Mouse (Mus musculus): ENCODE data around the gene Stard9. TPM values are rescaled to one million over a fixed set of nuclear protein-coding genes. Genes with fewer than 3 reads are reported as not detected.

Gene Stard9
- total and polyA plus RNA-seq, 3 experiments: 0.50 to 1.1 TPM; not detected in 1

- TF ChIP-seq E2F4 (IDR thresholded peaks at IDR 0.05; ENCODE audit: borderline replicate concordance, low read depth, low read length) (no peak), USF2 (IDR thresholded peaks at IDR 0.05; ENCODE audit: borderline replicate concordance in 1 of 2, insufficient read depth in 1 of 2, low read depth in 1 of 2, low read length in 2 of 2) (no peak), SIN3A (IDR thresholded peaks at IDR 0.05; ENCODE audit: low read length) (peak; percentile 92)
Measured at GRCm38 (mm10) chr2:120660486-120661078, 31.7 kb downstream of the Stard9 start (continued).

GRCm38 (mm10) chr2:120662766-120663165, 33.8 kb downstream of the Stard9 start:
- Histone ChIP-seq H3K4me3 (ENCODE audit: control insufficient read depth in 1 of 2, insufficient read depth in 1 of 2, low read depth in 2 of 2, low read length in 2 of 2) (no peak overlapping the region), H3K27ac (ENCODE audit: control insufficient read depth, low read depth, low read length) (no peak overlapping the region), H3K9ac (ENCODE audit: control insufficient read depth, low read depth, low read length, poor library complexity, severe bottlenecking) (no peak overlapping the region), H3K79me2 (ENCODE audit: control insufficient read depth, insufficient read depth, low read length, poor library complexity) (no peaks in the 10 kb centered on the region), H3K36me3 (ENCODE audit: control insufficient read depth in 1 of 2, insufficient read depth in 2 of 2, low read length in 2 of 2) (peaks cover 0 to 32% of the 10 kb centered on the region in 2 experiments; a peak in 2 of 4 replicates), H3K9me3 (replicated peaks; ENCODE audit: insufficient read depth, low read length) (no peaks in the 10 kb centered on the region), H3K27me3 (ENCODE audit: control insufficient read depth in 1 of 2, insufficient read depth in 2 of 2, low read length in 2 of 2) (peaks cover 0 to 1% of the 10 kb centered on the region in 2 experiments; a peak in 1 of 4 replicates), H3K4me1 (ENCODE audit: control insufficient read depth in 1 of 2, insufficient read depth in 2 of 2, low read length in 2 of 2) (peaks cover 17 to 30% of the 10 kb centered on the region in 2 experiments)
- DNase-seq (ENCODE audit: low read depth, low spot score): no peak
- no peak for TF ChIP-seq RCOR1 (IDR thresholded peaks at IDR 0.05; ENCODE audit: low read depth, low read length)
- no peak for TF ChIP-seq ETS1 (IDR thresholded peaks at IDR 0.05; ENCODE audit: low read depth, low read length)
- TF ChIP-seq UBTF (IDR thresholded peaks at IDR 0.05; ENCODE audit: borderline replicate concordance, insufficient read depth, low read depth, low read length): no peak
- no peak for TF ChIP-seq POLR2AphosphoS2 (IDR thresholded peaks at IDR 0.05; ENCODE audit: low read length)
- TF ChIP-seq JUND (IDR thresholded peaks at IDR 0.05; ENCODE audit: low read depth, low read length): no peak
- no peak for TF ChIP-seq MYB (IDR thresholded peaks at IDR 0.05; ENCODE audit: low read depth, low read length)
- no peak for TF ChIP-seq ZMIZ1 (IDR thresholded peaks at IDR 0.05; ENCODE audit: low read depth, low read length)
- no peak for TF ChIP-seq NELFE (IDR thresholded peaks at IDR 0.05; ENCODE audit: low read depth, low read length)
- no peak for TF ChIP-seq POLR2AphosphoS5 (IDR thresholded peaks at IDR 0.05; ENCODE audit: borderline replicate concordance, low read depth, low read length)
- TF ChIP-seq E2F4 (IDR thresholded peaks at IDR 0.05; ENCODE audit: borderline replicate concordance, low read depth, low read length): no peak
- no peak for TF ChIP-seq CTCF (IDR thresholded peaks at IDR 0.05 in 2 of 3, conservative IDR thresholded peaks at IDR 0.05 in 1 of 3; ENCODE audit: control insufficient read depth in 1 of 3, insufficient read depth in 1 of 3, low read depth in 2 of 3, low read length in 3 of 3, poor library complexity in 1 of 3, severe bottlenecking in 1 of 3)
- no peak for TF ChIP-seq SIN3A (IDR thresholded peaks at IDR 0.05; ENCODE audit: low read length)
- no peak for TF ChIP-seq EP300 (IDR thresholded peaks at IDR 0.05; ENCODE audit: low read depth in 1 of 2, low read length in 2 of 2)
- no peak for TF ChIP-seq CHD1 (IDR thresholded peaks at IDR 0.05; ENCODE audit: low read depth, low read length)
- no peak for TF ChIP-seq TBP (IDR thresholded peaks at IDR 0.05; ENCODE audit: low read depth, low read length)
- TF ChIP-seq GABPA (IDR thresholded peaks at IDR 0.05; ENCODE audit: low read depth, low read length): no peak
- no peak for TF ChIP-seq USF2 (IDR thresholded peaks at IDR 0.05; ENCODE audit: borderline replicate concordance in 1 of 2, insufficient read depth in 1 of 2, low read depth in 1 of 2, low read length in 2 of 2)
